Mouse (Mus musculus) neural tube, embryonic 10.5 days (tissue): ENCODE data around the gene Lgals12.

ENCODE experiments used
- DNase-seq: peaks from one replicate; pipeline ENCODE4 v3.0.0-alpha.2; 2017; ENCODE audit warnings: low spot score; ENCODE audit errors: extremely low spot score

Lgals12 gene

DNA sequence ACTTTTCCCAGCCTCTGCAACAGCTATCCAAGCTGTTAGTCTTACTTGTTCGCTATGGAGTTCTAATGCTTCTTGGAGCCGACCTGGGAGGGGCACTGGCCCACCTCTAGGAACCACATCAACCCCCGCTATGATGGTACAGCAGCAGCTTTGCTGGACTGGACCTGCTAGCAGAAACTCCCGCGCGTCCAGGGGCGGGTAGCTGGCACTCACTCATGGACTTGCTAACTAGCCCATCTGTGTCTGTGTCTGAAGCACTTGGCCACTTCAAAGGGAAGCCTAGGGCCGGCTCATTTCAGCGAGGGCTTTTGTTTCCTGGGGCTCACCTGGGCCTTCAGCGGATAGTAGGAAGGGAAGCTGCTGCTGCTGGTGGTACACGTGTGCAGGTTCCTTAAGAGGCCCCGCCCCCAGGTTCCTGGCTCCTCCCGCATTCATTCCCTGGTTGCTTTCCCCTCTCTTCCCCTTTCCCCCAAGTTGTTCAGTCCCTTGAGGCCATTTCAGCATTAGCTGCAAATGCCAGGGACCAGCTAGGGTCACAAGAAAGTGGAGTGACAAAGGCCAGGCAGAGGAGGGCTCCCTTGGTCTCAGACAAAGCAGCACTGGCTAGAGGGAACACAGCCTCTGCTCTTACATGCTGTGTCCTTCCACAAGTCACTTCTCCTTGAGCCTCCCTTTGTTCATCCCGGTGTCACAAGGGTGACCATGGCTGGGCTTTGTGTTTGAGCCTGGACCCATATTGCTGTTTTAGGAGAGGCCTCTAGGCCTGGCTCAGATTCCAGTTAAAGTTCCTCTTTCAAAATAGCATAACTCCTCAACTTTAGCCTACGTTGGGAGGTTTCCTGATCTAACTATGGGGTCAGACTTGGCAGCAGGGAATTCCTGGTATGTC lies at the start of gene Lgals12:
Gene Lgals12 (minus strand): TSS at position 393 of the 889 bp plus-strand sequence.
- DNase-seq: peak; percentile 21

DNA sequence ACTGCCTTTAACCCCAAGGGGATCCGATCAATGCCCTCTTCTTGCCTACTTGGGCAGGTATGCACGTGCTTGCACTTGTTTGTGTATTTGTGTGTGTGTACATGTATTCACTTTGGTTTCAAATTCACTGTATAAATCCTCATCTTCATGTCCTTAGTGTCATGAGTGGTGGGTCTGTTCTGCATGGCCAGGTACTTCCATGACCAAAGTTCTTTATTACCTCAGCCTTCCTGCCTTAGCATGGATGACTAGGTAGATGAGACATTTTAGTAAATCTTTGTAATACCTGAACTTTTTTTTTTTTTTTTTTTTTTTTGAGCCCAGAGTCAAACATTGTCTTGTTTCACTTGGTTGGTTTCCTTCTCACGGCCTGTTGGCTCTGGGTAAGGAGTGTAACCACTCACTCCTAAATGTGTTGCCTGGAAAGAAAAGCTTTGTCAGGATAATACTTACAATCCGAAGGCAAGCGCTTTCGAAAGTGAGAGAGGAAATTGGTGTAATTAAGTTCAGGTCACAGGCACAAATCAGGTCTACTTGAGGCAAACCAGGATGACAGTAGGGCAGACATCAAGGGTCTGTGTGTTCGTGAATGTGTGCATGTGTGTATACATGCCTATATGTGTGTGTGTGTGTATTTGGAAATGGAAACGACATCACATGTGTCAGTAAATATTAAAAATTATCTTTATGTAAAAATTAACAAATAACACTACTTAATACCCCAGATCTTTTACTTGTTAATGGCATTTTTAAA lies 42.1 kb upstream of the Lgals12 start:
- no peak for DNase-seq

DNA sequence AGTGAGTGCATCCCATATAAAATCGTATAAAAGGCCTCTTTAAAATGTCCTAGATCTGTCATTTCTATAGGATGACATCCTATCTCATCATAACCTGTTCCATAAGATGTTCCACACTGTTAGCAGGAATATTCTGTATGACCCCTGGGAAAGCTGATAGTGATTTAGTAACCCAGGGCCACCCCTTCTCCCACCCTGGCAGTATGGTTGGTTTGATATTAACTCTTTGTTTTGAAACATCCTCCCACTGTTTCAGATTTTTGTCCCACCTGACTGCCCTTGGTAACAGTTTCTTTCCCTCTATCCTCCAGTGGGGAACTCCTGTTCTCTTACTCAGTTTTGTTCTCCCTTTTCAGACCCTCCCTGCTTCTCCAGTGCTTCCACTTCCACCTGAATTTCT lies 26.8 kb upstream of the Lgals12 start:
- no peak for DNase-seq

DNA sequence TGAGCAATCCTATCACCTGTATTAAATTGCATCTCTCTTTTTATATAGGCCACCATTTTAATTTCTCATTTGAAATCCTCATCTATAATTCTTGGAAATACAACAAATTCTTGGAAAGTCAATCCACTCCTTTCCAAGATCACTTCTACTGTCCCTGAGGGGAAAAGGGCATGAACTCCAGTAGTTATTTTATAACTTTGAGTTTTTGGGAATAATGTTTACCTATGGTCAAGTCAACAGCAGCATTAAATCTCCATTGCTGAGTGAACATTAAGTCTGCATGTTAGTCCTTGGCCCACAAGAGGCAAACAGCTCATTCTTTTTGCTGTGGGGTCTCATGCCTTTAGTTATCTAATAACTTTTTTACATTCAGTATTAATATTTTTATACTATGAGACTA lies 26.0 kb upstream of the Lgals12 start:
- DNase-seq: no peak

DNA sequence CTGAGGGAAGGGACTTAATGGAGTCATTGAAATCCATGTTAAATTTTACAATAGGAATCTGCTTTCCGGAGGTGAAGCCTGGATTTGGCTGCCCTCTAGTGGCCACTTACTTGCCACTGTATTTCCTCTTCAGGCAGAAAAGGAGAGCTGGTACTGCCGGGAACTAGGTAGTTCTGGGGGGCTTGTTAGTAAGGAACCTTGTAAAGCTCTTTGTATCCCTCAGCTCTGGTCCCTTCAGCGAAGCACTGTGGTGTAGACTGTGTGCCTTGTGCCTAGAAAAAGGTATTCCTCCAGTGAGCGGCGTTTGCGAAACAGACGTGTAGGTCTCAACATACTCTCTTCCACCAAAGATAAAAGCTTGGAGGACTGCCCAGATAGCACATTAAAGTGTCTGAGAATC lies 10.7 kb upstream of the Lgals12 start:
- DNase-seq: peak; percentile 65

DNA sequence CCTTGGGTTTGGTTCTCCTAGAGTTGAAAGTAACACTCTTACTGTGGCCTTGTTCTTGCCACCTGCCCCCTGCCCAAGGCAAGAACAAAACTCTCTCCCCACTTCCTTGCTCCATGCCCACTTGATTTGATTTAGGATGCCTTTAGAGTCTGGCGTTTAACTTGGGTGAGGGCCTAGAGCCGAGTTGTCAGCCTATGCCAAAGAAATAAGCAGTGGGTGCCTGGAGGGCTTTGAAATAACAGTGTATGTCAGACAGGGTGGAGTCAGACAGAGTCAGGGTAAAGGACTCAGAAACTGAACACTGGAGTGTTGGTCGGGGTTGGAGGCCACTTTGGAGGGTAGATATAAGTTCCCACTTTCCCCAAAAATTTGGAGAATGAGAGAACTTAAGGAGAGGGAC lies 10.1 kb upstream of the Lgals12 start:
- DNase-seq: no peak

DNA sequence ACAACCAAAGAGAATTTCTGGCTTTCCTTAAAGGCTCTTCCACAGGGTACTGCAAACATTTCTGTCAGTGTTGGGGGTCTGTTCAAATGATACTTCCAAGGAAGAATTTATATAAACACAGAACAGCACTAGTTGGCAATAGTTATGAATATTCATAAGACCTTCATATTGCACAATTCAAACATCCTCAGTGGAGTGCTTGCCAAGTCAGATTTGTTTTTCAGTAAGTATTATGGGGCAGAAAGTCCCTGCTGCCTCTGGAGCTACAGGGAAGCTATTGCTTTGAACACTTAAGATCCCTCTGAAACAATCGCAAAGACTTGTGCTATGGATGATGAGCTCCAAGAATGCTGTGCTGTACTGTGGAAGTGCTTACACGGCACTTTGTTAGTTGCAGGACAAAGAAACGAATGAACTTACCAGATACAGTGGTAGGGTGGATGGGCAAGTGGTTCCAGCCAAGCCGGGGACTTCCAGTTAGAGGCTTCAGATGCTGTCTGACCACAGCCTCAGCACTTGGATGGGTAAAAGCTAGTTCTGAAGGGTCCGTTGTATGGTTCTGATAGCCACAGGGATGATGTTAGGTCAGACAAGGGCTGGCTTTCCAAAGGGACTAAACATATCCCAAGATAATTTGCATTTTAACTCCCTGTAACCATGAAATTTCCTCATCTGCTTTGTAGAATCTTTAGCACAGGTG lies 9.4 kb upstream of the Lgals12 start:
- no peak for DNase-seq

DNA sequence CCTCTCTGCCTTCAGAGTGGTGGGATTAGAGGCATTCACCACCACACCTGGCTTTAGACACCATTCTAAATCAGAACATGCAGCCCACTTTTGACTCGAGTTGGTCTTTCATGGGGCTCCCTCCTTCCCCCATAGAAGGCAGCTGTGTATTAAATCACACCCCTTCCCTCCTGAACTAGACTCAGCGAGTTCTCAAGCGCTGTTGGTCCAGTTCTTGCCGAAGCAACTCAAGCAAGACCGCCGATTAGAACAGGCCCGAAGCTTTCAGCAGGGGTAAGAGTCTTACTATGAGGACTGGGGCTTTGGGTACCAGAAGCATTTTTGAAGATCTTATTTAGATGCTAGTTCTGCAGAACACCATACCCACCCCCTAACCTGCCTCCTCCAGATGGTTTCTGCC lies 6.2 kb upstream of the Lgals12 start:
- no peak for DNase-seq

DNA sequence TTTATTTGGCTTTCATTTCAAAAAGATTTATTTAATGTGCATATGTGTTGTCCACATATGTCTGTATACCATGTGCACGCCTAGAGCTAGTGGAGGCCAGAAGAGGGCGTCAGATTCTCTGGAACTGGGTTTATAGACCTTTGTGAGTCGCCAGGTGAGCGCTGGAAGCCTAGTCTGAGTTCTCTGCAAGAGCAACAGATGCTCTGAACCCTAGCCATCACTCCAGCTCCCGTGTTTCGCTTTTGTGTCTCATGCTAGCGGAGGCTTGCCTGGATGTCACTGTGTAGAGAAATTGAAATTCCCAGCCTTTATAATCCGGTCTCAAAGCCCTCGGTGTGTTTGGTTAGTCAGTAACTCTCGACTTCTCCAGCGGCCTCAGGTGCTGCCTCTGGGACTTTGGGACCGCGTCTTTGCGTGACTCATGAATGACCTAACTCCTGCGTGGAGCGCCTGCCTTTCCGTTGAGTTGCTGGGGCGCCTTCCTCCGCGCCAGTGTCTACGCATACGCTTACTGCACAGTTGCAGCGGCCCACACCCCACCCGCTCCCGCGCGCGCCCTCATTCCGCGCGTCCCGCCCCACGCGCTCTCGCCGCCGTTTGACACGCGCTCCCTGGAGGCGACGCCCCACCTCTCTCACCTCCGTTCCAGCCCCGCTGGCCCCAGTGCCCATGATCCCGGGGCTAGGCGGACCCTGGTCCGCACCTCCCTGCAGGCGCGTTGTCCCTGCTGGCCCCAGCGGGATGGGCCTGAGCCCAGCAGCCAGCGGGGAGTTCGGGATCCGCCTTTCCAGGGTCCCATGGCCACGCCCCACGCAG lies 5.2 kb upstream of the Lgals12 start, which contains the start of gene Hrasls5:
Gene Hrasls5 (plus strand): TSS at position 600 of the 816 bp plus-strand sequence.
- DNase-seq: peak; percentile 45

DNA sequence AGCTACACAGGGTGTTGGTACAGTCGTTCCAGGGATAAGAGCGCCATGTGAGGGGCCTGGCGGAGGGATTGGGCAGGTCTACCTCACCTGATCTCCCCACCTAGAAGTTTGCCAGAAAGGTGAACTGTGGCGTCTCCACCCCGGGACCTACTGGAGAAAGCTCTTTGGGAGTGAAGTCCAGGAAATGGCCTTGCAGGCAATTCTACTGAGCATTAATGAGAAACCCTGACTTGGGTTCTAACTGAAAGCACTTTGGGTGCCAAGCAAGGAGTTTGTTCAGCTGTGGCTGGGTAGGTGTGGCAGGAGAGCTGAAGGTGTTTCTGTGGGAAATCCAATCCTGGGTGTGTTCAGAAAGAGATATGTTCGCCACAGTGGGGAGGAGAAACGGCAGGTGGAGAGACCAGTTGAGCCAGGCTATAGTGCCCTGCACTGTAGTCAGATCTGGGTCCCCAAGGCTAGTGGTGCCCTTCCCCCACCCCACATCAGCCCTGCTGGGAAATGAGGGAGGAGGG lies 753 bp upstream of the Lgals12 start:
- peak; percentile 8 for DNase-seq

DNA sequence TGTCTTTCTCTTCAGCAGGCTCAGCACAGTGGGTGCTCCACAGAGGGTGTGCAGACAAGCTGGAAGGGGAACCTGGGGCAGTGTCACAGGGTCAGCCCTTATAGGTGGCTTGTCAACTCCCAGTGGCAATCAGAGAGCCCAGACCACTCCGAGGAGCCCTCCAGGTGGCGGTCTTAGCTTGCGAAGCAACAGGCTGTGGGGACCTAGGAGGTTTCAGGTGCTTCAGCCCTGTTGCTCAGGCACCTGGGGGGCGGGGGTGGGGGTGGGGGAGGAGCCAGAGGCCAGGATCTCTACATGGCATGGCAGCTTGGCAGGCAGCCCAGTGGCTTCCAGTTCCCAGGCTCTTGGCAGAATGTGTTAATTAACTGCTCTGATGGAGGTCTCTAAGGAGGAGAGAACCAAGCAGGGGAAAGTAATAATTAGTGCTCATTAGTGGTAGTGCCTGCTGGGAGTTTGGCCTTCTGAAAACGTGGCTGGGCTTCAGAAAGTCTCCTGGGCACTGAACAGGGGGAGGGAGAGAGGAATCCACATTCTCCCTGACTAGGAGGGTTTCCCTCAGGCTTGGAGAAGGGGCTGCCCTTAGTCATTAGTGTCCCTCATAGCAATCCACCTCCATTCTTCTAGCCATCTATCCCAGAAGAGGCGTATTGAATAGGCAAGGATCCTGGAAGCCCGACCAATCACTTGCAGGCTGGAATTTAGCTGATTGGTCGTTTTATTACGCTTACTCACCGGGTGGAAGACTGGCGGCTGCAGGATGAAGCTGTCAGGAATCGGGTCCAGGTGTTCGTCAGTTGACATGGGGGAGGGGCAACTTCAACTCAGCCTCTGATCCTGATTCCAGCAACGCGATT lies 836 bp downstream of the Lgals12 start:
- peak; percentile 17 for DNase-seq

DNA sequence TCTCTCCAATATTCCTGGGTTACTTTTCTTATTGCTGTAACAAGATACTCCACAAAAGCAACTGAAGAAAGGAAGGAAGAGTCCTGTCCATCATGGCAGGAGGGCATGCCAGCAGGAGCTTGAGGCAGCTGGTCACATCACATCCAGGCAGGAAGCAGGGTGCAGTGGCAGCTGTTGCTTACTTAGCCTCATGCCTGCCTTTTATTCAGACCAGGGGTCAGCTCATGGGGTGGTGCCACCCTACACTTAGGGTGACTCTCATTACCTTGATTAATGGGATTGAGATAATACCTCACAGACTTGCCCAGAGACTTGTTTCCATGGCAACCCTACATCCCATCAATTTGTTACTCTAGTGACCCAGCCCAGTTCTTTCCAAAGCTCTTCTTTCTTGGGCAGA lies 2.0 kb downstream of the Lgals12 start:
- peak; percentile 13 for DNase-seq

DNA sequence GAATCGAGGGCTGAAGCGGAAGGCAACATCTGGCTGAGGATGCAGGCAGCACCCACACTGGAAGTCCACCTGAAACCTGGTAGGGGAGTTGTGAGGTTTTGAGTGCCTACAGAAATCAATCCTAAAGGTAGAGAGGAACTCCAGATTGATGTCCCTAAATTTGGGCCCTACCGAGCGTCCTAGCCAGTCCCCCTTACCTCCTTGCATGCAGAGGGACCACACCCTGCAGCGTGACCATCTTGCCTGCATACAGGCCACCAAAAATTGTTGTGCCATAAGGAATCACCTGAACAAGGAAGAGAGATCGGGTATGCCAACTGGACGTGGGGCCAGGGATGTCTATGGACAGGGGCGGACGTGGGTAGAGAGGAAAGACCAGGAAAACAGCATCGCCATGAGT lies 2.9 kb downstream of the Lgals12 start:
- DNase-seq: no peak

DNA sequence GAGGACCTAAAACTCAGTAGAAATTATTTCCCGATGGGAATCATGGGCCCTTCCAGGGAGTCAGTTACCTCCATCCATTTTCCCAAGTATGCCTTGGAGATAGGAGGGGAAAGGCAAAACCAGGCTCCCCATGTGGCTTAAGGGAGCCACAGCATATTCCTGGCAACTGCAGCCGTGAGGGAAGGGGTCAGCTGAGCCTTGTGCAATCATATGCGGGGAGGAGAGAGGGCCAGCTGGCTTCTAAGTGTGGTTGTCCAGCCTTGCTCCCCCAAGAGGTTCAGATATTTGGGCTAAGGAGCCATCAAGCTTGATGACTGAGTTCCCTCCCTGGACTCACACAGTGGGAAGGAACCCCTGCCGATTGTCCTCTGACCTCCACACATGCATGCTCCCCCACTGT lies 5.4 kb downstream of the Lgals12 start:
- DNase-seq: no peak

DNA sequence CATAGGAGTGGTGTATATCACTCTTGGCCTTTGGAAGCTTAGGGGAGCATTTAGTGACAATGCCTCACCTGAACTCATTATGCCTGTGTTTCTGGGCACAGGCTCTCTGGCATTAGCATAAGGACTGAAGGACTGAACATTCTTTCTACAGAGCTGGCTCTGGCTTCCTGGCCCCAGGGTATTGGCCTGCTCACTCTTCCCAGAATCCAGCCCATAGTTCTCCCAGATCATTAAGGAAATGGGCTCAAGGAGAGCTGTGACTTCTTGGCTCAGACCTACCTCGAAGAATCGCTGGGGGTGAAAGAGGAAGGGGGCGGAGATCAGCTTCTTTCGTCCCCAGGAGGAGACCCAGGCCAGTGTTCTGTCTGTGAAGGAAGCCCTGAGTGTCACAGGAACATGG lies 8.5 kb downstream of the Lgals12 start:
- DNase-seq: no peak

DNA sequence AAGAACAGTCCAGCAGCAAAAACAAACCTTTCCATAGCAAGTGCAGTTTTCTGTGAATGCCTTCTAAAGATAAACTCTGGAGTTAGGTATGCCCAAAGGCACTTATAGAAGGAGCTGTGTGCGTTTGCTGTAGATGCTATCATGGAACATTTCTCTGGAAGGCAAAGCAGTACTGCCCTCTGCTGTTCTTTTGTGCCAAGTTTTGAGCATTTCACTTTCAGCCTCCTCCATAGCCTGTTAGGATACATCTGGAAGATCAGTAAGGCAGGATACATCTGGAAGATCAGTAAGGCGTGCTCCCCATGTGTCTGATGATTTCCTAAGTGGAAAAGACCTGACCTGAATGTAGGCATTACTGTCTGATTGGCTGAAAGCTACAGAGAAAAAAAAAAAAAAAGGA lies 11.5 kb downstream of the Lgals12 start:
- no peak for DNase-seq

DNA sequence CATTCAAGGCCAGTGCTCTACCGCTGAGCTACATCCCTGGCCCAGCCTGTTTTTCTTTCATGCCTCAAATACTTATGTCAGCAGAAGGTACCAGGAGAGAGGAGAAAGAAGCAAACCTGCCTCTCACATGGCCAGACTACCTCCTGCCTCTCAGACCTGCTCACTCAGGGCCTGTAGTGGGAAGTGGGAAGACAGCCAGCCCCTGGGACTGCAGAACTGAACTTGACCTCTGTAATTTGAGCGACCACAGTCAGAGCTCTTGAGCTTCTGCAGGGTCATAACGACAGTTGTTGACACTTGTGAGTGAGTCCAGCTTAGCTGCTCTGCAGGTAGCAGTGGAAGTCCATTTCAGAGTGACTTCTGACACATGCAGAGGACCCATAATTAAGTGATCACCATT lies 15.0 kb downstream of the Lgals12 start:
- no peak for DNase-seq

DNA sequence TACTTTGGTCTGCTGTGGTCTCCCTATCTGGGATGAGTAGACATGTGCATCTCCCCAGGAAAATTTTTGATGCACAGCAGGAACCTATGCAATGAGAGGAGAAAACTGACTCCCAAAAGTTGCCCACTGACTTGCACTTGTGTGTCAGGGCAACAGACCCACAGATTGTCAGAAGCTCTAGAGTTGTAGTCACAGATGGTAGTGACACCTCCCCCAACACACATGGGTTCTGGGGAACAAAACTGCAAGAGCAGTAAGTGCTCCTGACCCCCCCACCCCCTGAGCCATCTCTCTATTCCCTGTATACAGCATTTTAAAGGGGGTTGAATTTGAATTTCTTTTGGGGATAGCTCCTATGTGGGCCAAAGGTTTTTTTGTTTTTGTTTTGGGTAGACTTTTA lies 16.2 kb downstream of the Lgals12 start:
- DNase-seq: no peak

DNA sequence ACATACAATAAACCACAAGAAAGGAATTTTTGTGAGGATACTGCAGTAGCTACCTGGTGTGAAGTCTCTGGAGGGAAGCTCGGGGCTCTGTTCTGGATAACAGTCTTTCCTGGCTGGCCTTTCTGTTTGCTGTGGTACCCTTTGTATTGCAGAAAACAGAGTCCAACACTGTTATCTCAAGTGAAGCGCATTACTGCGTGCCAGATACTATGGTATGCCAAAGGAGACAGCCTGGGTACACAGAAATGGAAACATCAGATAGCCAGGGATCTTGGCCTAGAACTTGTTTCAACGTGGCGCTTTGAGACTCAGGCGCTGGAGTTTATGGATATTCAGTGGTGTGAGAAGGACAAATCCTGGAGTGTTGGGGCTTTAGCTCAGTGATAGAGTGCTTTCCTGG lies 21.2 kb downstream of the Lgals12 start:
- DNase-seq: no peak

DNA sequence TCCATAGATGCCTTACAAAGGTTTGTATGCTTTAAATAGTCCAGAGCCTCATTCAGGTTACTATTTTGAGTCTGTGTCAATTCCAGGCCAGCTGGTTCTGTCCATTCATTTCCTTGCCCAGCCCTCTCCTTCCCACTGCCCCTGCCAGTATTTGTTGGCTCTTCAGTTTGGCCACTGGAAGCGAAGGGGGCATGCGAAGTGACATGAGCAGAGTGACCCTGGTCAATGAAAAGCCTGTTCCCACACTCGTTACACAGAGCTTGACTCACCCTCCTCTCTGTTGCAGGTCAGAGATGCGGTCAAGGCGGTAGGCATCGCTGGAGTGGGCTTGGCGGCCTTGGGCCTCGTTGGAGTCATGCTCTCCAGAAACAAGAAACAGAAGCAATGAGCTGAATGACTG lies 21.7 kb downstream of the Lgals12 start:
- no peak for DNase-seq
